Mouse (Mus musculus) megakaryocyte, embryonic 14.5 days (primary cell): ENCODE data around the gene Rnf144b.

ENCODE experiments used
- FLI1 ChIP-seq: IDR thresholded peaks from 2 replicates; pipeline ENCODE4 v1.6.1; 2012; ENCODE audit warnings: low read length, inconsistent platforms, mixed read lengths
- GATA1 ChIP-seq: IDR thresholded peaks from 3 replicates; pipeline ENCODE4 v1.6.1; 2012; ENCODE audit warnings: mixed read lengths, low read length, inconsistent platforms, borderline replicate concordance

GRCm38 (mm10) chr13:47148573-47148972, 26.1 kb downstream of the Rnf144b start:
- TF ChIP-seq GATA1 (no peak), FLI1 (no peak)
